Mouse (Mus musculus) spleen, adult 18-20 months (tissue): ENCODE data around the gene Aldh1l1.

Experiments
- DNase-seq, 2 experiments: peaks; one replicate each; pipeline ENCODE4 v3.0.0; 2022; ENCODE audit warnings: mixed read lengths in 2 of 2

Aldh1l1 gene

DNA sequence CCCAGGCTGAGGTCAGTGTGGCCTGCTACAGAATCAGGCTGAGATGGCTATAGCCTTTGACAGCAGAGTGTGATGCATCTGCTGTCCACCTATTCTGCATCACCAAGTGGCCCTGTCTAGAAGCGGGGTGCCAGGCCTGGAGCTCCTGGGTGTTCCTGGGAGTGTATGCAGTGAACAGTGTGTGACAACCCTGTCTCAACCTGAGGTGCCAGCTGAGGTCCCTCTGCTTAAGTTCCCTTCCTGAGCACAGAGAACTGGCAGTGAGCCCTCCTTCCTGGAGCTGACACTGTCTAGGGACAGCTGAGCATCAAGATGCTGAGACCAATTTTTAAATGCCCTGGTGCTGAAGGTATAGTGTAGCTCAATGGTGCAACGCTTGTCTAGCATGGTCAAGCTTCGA lies 13.5 kb upstream of the Aldh1l1 start:
- no peak for DNase-seq

DNA sequence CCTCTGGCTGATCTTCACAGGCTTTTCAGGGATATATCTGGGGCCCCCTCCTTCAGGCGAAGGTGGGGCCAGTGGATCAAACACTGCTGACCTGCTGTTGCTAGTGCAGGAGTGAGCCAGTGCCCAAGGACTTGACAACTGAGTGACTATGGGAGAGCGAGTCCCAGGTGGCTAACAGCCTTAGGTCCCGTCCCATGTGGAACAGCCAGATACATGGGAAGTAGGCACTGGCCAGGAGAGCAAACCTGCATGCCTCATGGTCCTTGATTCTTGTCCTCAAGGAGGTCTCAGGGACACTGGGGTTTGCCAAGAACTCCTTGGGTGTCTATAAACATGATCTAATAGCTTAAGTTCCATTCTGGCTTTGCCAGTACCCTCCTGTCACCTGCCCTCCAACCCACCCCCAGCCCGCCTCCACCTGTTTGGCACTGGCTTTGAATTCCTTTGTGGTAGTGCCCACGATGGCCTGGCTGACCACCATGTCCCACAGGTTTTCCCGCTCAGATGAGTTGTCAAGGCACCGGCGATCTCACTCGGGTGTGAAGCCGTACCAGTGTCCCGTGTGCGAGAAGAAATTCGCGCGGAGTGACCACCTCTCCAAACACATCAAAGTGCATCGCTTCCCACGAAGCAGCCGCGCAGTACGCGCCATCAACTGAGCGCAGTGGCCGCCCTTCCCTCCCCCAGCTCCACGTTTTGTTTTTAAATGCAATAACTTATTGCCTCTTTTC lies 12.4 kb upstream of the Aldh1l1 start:
- no peak for DNase-seq

DNA sequence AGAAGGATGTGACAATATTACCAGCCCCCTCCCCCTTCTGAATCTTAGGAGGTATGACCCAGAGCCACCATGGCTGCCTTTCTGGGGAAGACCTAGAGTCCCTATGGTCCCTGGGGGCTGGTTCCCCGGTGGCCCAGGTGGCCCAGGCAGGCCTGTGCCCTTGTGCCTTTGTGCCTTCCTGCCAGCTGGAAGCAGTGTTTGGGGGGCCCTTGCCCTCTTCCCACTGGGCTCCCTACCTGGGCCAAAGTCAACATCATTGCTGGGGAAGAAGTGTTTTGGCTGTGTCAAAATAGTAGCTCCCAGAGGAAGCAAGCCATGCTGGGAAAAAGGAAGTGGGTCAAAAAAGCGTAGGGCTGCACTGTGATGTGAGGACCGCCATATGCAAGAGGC lies 11.9 kb upstream of the Aldh1l1 start:
- no peak for DNase-seq

DNA sequence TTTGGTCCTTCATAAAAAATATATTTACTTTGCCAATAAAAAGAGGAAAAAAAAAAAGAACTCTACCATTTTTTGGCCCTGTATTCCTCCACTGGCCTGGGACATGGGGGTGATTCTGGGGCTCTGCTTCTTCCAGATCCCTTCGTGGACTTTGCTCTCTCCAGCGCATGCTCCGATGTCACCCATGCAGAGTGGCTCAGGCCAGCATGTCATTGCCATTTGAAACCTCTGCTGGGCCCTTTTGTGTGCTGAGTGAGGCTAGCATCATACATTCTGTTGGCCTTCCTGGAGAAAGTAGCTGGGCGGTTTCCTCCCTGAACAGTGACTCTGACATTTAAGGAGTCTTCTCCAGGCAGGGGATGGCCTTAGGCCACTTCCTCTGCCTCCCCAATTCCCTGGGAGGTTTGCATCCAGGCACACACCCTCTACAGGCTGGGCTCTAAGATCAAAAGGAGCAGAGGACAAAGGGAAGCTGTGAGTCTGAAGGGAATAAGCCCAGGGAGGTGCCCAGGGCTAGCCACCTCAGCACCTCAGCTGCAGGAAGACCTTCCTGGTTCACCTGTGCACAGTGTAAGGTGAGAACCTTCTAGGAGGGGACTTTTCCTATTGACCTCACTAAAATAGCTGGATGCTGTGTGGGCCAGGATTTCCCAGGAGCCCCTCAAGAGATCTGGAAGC lies 10.9 kb upstream of the Aldh1l1 start:
- no peak for DNase-seq

DNA sequence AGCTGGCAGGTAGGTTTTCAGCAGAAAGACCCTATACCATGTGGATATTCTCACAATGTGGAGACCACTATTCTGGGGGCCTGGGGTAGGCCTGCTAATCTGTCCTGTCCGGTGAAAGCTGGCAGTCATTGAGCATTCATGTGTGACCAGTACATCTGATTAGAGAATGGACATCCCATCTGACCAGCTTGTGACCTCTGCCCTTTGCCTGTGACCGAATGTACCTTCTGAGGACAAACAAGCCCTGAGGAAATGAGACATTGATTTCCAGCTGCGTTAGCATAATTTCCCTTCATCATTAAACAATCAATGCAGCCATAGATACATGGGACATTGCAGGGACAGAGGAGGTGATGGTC lies 10.4 kb upstream of the Aldh1l1 start:
- DNase-seq: no peak

DNA sequence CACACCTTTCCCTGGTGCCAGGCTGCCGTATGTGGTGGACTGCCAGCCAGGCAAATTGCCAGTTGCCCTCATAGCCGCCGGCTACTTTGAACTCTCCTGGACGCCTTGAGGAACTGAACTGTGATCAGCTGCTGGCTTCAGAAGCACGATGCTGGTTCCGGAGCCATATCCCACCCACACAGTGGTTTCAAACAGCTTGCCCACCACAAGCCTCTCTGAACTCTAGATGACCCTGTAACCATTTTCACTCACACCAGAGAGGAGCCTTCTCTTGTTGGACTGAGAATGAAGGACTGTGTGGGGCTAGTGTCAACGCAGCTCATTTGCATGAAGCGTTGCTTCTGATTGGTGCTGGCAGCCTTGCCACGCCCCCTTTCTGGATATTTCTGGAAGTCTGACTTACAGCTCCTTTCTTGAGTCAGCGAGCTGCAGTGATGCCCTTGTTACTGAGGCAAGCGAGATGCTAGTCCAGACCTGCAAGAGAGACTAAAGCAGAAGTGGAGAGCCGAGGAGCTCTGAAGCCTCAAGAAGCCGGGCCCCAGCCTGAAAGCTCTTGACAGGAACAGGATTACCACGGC lies 9.2 kb upstream of the Aldh1l1 start:
- DNase-seq: no peak

DNA sequence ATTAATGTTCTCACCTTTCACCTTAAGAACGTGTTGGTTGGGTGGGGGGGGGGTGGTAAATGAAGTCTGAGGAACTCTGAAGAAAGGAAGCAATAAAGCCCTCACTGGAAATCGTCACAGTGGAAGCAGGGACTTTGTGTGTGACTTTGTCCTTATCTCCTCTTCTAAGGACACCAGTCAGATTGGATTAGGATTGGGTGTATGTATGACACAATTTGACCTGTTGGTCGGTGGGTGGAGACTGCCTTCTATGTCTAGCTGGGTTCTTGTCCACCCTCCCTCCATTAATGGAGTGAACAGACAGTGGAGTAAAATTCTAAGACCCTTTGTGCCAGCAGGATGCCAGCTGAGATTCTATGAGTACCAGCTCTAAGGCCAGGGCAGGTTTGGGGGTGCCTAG lies 2.0 kb upstream of the Aldh1l1 start:
- no peak for DNase-seq

DNA sequence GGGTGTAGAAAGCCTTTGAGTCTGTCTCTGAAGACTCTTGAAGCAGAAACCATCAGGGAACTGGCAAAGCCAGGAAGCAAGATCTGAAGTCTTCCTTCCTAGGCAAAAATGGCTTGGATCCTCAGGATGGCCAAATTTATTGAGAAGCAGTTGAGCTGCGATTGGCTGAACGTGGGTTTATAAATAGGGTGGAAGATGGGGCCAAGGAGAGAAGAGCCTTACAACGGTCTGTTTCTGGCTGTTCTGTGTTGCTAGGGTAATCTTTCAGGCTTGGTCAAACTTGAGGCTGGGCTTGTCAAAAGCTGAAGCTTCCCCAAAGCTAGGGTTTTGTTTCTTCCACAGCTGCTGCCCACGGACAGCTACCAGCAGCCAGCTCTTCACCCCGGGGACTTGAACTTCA lies 1.4 kb upstream of the Aldh1l1 start:
- DNase-seq: no peak

DNA sequence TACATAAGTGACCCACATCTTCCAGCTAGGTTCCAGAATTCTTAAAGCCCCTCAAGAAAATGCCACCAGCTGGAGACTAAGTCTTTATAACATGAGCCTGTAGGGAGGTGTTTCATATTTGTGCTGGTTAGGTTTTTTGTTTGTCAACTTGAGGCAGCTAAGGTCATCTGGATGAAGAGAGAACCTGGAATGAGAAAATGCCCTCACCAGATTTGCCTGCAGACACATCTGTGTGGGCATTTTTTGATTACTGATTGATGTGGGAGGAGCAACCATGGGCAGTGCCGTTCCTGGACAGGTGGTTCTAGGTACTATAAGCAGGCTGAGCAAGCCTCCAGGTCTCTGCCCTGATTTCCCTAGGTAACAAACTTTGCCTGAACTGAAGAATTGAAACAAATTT lies 1.3 kb downstream of the Aldh1l1 start:
- DNase-seq: no peak

DNA sequence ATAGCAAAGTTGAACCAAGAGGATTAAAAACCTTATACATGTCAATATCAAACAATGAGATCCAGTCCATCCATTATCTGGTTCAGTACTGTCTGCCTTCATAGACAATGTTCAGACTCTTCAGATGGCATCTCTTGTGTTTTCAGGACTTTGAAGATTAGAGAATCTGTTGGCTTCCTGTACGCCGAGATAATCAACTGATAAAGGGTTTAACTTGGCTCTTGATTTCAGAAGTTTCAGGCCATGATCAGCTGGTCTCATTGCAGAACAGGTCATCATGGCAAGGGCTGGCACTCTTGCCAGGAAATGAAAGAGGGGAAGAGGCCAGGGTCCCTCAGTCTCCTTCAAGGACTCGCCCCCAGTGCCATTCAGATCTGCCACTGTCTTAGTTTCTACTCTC lies 3.3 kb downstream of the Aldh1l1 start:
- no peak for DNase-seq

DNA sequence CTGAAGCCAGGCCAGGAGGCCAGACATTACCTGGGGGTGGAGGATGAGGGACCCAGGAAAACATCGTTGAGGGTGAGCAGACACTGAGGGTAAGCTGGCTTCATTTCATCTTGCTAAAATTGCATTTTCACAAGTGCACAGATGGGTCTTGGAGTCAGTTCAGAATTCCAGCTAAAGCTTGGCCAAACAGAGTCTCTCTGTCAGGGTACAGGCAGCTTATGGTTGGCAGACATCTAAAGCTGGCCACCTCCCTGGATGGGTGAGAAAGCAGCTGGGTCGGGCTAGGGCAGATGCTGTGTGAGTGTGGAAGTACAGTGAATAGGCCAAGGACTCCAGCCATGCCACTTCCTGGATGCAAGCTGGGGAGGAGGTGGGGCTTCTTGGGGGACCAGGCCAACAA lies 4.7 kb downstream of the Aldh1l1 start:
- DNase-seq: no peak

DNA sequence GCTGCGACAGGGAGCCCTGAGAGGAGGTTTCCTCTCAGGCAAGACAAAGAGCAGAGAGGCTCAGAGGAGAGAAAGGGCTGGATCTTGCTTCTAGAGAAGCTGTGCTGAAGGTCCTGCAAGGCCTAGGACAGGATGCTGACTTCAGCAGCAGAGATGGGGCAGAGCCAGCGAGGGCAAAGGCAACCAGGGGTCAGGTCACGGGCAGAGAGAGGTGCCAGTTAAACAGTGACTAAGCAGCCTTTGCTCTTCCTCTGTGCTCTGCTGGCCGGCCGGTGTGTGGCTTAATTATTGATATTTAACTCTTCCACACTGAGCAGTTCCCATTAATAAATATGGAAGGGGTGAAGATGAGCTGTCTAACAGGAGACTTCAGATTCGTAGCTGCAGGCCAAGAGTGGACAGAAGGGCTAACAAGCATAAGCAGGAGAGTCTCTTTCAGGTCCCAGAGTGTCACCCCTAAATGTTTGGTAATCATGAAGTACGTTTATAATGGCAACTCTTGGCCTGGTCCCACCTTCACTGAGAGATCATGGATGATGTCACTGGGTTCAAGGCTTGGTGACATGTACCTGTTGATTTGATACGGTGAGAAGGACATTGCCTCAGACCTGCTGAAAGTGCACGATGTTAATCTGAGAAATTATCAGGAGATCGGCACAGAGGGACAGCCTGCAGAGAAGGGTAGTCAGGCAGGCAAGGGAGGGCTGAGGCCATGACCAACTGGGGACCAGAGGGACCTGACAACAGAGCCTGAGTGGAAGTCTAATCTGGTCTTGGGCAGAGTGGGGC lies 5.9 kb downstream of the Aldh1l1 start:
- DNase-seq: no peak

DNA sequence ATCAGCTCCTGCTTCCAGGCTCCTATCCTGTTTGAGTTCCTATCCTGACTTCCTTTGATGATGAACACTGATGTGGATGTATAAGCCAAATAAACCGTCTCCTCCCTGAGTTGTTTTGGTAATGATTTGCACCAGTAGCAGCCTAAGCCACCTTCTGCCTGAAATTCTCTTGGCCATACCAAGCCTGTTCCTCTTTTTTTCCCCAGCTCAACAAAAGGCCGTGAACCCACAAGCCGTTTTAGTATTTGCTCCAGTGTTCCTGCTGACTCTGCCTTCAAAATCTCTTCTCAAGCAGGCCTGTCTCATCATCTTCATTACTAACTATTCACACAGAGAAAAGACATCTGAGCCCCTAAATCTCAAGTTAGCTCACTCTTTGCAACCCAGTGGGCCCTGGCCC lies 7.9 kb downstream of the Aldh1l1 start:
- DNase-seq: no peak

DNA sequence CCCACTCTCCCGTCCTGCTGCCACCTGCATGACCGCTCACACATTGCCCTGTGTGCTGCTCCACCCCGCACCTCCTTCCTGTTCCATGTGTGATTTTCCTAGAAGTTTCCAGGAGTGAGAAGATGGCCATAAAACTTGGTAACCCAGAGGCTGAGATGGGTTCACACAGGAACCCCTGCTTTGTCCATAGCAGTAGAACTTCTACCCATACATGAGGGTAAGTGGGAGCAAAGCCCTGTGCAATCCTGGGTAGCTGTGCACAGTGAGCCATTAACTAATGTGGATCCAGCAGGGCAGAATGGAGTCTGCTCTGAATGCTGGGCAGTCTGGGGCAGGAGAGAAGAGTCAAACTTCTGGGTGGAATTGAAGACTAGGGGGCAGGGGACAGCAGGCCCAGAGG lies 8.3 kb downstream of the Aldh1l1 start:
- no peak for DNase-seq

DNA sequence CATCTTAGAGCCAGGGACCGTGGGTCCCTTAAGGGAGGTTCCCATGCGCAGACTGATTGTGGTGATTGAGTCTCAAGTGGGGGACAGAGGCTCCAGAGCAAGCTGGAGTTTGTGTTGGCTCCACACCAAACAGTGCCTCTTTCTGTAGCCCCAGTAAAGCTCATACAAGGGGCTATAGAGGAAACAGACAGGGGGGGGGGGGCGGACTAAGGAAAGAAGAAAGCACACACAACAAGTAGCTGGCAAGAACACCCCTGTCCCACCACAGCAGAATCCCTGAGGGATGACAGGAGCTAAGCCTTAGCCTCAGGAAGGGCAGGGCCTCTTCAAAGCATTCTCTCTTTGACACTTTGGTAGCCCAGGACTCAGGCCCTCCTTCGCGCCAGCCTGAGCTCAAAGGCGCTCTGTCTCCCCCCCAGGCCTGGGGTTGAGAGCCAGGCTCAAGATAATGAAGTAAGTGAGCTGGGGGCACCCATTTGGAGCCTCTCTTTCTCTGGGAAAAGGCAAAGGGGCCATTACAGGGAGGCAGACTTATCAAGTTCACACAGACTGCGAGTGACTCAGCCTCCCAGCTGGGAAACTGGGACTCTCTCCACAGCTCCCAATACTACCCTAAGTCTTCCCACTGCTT lies 9.2 kb downstream of the Aldh1l1 start:
- no peak for DNase-seq

DNA sequence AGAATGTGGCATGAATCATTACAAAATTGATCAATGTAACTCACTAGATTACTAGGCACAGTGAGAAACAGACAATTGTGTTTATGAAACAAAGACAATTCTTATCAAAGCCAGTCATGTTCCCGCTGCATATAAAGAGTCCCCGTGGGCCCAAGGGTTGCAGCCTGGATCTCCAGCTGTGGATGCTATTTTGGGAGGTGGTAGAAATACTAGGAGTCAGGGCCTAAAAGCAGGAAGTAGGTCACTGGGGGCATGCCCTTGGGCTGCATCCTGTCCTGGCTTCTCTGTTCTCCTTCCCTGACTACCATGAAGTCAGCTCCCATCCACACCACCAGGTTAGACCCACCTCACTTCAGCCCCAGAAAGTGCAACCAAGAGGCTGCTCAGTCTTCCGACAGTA lies 10.0 kb downstream of the Aldh1l1 start:
- DNase-seq: no peak

DNA sequence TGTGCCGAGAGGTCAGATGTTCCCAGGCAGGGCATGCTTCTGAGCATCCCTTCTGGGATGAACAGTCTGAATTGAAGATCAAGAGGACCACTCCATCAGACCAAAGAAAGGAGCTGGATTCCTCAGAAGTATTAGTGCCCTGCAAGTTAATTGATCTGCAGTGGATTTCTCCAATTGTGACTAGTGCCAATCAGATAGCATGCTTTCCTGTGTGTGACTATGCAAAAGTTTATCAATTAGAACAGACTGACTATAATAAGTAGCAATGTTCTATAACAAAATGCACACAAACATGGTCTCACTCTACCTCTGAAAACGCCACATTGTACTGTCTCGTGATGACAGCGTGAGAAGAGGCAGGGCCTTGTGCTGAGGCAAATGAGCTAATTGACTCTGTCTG lies 13.3 kb downstream of the Aldh1l1 start:
- DNase-seq: no peak

DNA sequence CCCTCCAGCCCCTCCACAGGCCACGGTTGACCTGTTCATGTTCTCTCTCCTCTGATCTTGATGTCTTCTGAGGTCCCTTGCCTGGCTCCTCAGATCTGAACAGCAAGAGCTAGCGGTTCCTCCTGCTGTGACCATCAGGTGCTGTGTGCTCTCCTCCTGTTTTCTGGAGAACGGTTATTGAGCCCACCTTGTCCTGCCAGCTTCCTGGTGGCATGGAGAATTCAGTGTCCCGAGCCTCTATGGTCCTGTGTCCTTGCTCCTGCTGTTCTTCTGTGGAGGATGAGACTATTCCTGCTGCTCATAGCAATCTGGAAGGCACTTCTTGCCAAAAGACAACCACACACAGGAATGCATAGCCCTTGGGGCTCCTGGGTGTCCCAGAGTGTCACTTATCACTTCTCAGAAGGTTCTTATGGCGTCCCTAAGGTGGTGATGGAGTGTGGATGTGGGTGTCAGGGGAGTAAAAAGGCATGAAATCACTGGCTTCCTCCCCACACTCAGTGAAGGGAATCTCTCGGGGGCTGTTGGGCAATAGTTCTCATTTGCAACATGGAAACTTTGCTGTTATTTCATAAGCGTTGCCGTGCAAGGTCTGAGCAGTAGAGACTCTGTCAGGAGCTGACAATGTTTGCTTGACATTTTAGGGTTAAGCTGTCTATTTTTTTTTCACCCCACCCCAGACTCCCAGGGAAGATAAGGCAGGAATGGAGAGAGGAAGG lies 15.2 kb downstream of the Aldh1l1 start:
- no peak for DNase-seq

DNA sequence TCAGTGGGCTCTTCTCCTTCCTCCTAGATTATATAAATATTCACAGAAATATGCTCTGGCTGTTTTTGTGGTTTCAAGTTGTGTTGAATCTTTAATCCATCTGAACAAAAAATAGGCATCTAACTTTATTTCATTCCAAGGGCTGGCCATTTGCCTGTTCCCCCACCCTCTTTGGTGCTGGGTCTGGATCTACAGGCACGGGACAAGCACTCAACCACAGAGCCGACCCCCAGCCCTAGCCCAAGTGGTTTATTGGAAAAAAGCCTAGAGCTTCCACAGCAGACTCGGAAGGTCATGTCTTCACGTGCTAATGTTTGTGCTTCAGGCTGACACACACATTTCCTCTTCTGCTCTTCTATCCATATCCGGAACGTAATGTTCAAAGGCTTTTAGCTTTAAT lies 19.7 kb downstream of the Aldh1l1 start:
- no peak for DNase-seq

DNA sequence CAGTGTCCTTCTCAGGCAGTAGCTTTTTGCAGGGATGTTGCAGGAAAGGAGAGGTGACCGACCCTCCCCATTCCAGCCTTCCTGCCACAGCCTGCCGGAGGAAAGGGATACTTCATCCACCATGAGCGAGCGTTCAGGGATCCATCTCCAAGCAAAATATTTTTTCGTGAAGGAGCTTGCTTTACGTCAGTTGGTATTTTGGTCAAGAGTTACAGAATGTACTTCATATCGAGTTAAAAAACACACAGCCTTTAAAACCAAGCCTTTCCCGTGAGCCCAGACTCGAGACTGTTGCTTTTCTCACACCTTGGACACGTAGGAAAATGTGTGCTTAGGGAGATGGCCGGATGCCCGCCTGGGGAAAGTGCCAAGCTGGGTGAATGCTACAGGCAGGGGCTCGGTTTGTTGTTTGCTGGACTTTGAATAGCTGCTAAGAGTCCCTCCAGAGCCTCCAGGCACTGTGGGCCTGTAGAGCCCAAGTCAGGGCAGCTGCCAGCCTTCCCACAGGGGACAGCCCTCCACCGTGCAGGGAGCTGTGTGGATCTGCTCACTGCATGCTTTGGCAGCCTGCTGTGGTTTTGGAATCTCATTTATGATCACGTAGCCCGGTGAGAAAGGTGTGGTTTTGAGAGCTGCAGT lies 20.6 kb downstream of the Aldh1l1 start:
- no peak for DNase-seq

DNA sequence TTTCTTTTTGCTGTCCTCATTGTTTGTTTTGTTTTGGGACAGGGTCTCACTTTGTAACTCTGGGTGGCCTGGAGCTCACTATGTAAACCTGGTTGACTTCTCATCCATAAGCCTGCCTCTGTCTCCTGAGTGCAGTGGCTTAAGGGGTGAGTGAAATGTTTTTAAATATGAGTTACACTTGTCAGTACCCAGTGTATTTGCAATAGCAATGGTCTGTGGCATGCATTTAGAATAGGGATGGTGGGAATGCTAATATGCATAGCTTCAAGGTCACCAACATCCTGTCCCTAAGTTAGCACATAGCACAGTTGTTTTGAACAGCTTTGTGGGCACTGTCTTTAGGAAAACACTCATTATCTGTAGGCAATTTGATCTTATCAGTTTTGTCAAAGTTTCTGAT lies 21.2 kb downstream of the Aldh1l1 start:
- no peak for DNase-seq

DNA sequence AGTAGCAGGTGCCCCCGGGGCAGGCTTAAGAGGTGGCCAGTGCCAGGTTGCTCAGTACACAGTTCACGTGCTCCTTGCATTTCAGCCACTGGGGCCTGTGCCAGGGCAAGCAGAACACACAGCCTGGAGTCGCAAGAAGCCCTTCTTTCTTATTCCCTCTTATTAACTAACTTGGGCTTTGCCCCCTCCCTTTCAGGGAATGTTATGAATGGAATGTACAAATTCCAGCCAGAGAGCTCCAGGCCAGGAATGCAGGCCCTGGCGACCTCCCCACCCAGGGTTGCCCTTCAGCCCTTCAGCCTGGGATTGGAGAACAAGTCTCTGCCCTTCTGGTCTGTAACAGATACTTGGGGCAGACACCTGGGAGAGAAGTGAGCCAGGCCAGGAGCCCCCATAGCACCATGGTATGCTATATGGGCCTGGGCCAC lies 22.0 kb downstream of the Aldh1l1 start:
- DNase-seq: no peak
